Mouse (Mus musculus) kidney, postnatal 25 days (tissue): ENCODE results near the gene Snrpc.
"Not testable (repeated sequence)": the region's sequence is repeated elsewhere in the genome, so short reads cannot be mapped to it uniquely, and the experiment has no call there.

Experiments
- DNase-seq, 2 experiments: peaks; one replicate each; pipeline ENCODE4 v3.0.0; 2021; ENCODE audit warnings: mixed read lengths in 2 of 2

Gene Snrpc

GRCm38 (mm10) chr17:27837850-27838249 is at the start of gene Snrpc:
Snrpc (plus strand) TSS chr17:27838150.
- DNase-seq: not testable (repeated sequence)

- DNase-seq: peak; percentile 51 to 69
Measured at GRCm38 (mm10) chr17:27788456-27789172, 49.3 kb upstream of the Snrpc start.

DNA sequence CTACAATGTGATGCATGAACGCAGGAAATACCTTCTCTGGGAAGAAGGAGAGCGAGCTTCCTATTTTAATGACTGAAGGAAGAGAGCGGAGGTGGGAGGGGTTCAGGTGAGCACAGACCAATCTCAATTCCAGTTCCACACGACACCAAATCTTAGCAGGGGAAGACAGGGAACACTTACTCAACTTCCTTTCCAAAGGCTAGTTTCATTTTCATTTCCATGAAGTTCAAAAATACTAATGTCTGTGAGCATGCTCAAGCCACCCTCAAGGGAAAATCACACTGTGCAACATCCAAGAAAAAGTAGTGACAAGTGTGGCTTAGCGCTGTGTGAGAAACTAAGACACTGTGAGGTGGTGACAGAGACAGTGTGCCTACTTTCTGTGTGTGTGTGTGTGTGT is 47.9 kb upstream of the Snrpc start:
- no peak for DNase-seq

GRCm38 (mm10) chr17:27790976-27791375 is 47.0 kb upstream of the Snrpc start:
- DNase-seq: no peak

DNA sequence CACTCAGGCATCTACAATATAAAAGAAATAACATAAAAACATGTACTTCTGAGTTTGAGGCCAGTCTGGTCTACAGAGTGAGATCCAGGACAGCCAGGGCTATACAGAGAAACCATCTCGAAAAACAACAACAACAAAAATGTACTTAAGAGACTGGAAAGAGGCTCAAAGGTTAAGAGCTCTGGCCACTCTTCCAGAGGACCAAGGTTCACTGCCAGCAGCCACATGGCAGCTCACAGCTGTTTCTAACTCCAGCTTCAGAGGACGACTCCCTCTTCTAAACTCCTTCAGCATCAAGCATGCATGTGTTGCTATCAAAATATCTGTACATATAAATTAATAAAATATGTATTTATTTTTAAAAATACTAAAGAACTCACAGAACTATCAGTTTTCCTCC is 46.4 kb upstream of the Snrpc start:
- peak; percentile 56 to 81 for DNase-seq

DNA sequence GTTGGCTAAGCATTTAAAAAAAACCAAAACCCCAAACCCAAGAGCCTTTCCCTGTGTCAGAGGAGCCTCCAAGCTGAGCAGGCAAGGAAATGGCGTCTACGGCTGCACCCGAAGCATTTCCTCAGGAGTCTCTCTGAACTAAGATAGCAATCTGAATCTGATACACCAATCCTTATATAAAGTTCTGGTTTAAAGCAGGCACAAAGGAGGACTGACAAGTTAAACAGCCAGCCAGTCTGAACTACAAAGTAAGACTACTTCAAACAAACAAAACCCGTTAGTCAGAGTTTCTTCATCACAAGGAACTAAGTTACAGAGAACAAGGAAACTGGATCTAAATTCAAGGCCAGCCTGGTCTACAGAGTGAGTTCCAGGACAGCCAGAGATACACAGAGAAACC is 45.4 kb upstream of the Snrpc start:
- no peak for DNase-seq

GRCm38 (mm10) chr17:27793144-27793543 is 44.8 kb upstream of the Snrpc start:
- DNase-seq: peak; percentile 78 to 89

GRCm38 (mm10) chr17:27796780-27797179 is 41.2 kb upstream of the Snrpc start:
- peak; percentile 51 to 82 for DNase-seq

GRCm38 (mm10) chr17:27797341-27797872 is 40.5 kb upstream of the Snrpc start:
- peak; percentile 62 to 77 for DNase-seq

GRCm38 (mm10) chr17:27799771-27800584 is 38.0 kb upstream of the Snrpc start:
- DNase-seq: peak; percentile 52 to 79

GRCm38 (mm10) chr17:27800710-27801648 is 37.0 kb upstream of the Snrpc start:
- DNase-seq: peak in 1 of 2 experiments; percentile 50

GRCm38 (mm10) chr17:27803752-27804151 is 34.2 kb upstream of the Snrpc start:
- DNase-seq: no peak

- DNase-seq: no peak
Measured at GRCm38 (mm10) chr17:27804156-27804690, 33.7 kb upstream of the Snrpc start.

GRCm38 (mm10) chr17:27804803-27805770 is 32.9 kb upstream of the Snrpc start:
- peak in 1 of 2 experiments; percentile 55 for DNase-seq

GRCm38 (mm10) chr17:27807542-27808078 is 30.3 kb upstream of the Snrpc start:
- DNase-seq: no peak

DNA sequence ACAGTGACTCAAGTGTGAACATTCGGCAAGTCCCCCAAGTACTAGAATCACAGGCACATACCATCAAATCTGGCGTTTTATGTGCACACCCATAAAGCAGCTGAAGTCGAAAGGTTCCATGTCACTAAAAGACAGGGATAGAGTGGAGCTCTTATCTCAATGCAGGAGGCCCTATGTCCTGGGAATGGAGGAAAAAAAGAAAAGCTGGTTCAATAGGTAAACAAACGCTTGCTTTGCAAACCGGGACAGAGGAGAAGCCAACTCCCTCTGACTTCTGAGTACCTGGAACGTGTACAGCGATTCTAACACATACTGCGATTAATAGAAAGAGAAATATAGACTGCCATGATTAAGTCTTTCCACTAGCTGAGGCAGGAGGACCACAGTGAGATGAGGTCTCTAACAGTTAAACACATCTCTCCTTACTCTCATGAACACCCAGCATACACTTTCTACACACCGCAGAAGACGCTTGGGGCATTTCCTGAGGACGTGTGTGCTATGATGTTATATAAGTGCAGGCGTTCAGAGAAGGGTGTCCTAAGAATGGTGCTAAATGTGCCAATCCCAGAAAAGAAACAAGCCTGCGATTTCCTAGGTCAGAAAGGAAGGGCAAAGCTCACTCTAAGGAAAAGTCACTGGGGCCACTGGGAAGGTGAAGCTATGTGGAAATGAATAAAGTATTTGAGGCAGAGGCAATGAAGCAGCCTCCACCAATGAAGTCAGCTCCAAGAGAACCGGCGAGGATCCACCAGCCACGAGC is 27.2 kb upstream of the Snrpc start:
- DNase-seq: no peak

DNA sequence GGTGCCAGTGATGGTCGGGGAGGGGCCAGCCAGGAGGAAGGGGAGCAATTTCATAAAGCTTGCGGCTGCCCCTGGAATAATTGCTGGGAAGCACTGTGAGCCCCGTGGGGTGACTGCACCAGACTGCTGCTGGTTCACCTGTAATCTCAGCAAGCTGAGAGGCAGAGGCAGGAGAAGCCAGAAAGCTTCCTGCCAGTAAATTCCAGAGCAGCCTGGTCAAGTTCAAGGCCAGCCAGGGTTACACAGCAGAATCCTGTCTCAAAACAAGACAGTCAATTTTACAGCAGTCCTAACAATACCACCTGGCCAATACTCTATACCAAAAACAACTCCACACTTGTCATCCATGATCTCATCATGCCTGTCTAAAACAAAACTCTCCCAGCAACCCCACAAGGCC is 26.0 kb upstream of the Snrpc start:
- DNase-seq: no peak

GRCm38 (mm10) chr17:27814606-27815005 is 23.3 kb upstream of the Snrpc start:
- DNase-seq: no peak

GRCm38 (mm10) chr17:27819011-27819410 is 18.9 kb upstream of the Snrpc start:
- DNase-seq: peak in 1 of 2 experiments; percentile 24

DNA sequence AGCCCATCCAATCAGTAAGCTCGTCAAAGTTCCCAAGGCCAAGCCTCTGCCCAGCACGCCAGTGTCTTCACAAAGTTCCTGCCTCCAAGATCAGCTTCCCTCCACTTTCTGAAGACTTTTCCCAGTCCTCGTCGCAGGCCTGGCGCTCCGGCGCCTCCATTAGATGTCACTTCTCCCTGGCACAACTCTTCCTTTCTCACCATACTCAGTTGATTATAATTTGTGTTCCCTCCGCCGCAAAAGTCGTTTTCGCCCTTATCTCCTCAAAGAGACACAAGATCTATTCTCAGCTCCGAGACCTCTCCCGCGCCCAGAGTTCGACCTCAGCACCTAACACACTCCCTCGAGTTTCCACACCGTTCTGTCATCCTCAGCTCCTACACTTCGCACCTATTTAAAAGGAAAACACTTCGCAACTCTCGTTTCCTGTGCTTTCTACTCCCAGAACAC is 18.4 kb upstream of the Snrpc start:
- DNase-seq: peak; percentile 27 to 55
